Mouse (Mus musculus) fat pad, adult 2 months (tissue): Measurements from ENCODE around the gene Fam217b.

Experiments used
- DNase-seq: peaks from one replicate; pipeline ENCODE4 v3.0.0-alpha.2; 2011; ENCODE audit warnings: low read depth, low spot score; ENCODE audit errors: extremely low read depth

The Fam217b gene

DNA sequence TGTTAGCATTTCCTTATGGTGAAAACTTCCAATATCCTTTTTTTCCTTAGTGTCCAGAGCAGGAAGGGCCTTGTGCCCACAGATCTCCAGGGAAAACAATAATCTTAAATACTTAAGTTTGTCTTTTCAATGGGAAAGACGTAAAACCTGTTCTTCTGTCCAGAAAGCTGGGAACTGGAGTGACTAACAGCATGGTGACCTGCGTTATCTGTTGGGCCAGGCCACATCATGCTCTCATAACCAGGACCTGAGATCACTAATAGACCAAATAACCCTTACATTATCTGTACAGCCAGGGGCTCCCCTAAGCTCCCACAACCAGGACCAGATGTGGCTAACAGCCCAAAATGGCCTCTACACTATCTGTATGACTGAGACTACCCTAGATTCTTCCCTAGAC, 19.6 kb downstream of the Fam217b start:
- no peak for DNase-seq

DNA sequence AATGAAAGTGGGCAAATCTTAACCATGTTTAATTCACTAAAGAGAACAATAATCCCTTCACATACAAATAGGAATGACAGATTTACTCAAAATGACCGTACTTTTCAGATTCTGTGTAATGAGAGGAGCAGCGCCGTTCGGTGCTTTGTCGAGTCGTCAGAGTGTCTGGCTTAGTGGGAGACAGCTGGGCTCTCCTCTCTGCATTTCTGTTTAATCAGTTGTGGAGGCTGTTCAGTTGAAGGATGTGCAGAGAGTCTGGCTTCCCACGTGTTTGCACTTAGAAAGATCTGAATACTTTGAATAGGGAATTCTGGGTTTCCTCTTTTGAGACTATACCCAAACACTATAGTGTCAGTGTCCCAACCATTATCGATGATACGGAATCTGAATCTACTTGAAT, 23.0 kb downstream of the Fam217b start:
- no peak for DNase-seq

DNA sequence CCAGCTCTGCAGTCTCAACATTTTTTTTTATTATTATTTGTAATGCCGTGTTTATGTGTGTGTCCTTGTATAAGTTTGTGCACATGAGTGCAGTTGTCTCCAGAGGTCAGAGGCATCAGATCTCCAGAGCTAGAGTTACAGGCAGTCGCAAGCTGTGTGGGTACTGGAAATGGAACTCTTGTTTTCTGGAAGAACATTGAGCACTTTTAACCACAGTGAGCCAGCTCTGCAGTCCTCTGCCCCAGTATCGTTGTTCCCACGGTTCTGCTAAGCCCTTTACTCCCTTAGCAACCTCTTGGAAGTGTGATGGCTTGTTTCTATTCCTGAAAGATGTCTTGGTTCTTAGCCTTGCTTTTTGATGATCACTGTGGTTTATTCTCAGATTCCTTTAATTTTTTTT, 35.1 kb downstream of the Fam217b start:
- no peak for DNase-seq

DNA sequence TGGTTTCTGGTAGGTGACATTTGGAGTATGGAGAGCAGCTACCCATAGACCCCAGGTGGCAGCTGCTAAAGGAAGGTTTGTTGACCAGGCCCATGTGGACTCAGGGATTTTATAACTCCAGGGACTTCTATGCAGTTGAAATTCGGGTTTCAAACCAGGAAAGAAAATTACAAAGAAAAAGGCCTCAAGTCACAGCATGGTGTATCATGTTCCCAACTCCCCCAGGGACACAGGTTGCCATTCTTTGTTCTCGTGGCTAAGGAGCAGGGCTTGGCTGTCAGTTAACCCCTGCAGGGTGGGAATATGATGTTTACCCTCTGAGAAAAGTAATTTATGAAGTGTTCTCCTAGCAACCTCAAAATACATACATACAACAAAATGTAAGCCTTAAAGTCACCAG, 35.9 kb downstream of the Fam217b start:
- no peak for DNase-seq

DNA sequence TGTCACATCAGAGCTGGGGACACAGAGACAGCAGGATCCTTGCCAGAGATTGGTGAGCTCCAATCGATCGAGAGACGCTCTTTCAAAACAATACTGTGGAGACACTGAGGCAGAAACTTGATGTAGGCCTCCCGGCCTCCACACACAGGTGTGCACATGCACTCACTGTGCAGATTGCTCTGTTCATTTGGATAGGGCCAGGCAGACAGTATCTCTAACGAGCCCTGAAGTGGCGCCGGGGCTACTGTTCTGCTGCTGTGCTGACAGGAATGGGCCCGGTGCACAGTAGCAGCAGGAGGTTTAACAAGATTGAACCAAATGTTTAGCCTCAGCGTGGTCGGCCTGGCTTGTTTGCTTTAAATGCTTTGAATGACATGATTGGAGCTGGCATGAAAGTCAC, 36.6 kb downstream of the Fam217b start:
- DNase-seq = no peak

DNA sequence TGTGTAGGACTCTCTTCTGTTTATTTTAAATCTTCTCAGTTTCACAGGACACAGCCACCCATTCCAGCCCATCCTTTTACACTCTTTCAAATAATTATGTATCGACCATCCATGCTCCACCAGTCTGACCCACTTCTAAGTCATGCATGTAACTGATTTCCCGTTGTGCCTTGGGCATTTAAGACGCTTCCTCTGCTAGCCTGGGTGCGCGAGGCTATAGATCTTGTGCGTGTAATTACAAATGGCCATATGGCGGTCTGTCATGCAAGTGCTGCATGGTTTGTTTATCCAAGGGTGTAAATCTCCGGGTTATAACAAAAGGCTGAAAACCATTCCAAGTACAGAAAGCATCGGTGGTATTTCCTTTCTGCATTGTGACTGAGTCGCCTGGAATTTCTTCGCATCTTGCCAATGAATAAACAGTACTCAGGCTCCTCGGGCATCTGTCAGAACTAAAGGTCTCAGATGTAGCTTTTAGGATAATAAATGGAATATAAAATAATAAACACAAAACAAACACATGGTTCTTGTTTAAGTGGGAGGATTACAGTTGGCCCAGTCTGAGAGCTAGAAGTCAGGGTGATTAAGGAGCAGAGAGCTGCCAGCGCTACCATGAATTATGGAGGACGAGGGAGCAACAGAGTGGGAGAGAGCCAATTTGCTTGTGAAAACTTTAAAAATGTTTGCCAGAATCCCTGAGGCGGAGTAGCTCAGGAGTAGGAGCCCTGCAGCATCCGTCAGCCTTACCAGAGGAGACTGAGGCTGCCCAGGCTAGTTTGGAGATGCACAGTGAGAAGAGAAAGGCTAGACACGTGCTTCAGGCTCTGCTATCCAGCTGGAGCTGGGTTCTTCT, 40.6 kb downstream of the Fam217b start:
- no peak for DNase-seq

DNA sequence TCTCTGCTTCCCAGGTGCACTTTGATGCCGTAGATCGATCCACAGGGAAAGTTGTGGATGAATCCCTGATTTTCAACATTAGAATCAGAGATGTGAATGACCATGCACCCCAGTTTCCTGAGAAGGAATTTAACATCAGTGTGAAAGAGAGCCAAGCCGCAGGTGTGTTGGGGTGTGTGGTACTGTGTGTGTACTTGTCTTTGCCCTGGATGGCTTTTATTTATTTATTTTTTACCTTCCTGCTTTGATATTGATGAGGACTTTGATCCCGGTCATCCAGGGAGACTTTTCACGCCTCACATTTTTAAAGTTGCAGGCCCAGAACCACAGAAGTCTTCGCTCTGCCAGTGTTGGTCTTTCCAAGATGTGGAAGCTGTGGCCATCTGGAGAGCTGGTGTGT, 43.1 kb downstream of the Fam217b start:
- DNase-seq = no peak

DNA sequence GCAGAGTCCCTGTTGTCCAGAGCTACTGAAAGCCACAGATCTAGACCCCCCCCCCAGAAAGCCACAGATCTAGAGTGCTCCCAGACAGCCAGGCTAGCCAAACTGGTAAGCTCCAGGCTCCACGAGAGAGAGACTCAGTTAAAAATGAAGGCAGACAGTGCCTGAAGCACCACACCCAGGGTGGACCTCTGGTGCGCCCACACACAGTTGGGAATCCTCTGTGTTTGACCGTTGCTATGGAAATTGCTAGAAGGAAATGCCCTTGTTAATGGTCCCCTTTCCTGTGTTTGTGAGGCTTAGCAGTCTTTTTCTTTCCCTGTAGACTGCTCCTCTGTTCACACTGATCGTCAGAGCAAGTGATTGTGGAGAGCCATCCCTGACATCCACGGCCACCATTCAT, 46.0 kb downstream of the Fam217b start:
- DNase-seq = no peak

DNA sequence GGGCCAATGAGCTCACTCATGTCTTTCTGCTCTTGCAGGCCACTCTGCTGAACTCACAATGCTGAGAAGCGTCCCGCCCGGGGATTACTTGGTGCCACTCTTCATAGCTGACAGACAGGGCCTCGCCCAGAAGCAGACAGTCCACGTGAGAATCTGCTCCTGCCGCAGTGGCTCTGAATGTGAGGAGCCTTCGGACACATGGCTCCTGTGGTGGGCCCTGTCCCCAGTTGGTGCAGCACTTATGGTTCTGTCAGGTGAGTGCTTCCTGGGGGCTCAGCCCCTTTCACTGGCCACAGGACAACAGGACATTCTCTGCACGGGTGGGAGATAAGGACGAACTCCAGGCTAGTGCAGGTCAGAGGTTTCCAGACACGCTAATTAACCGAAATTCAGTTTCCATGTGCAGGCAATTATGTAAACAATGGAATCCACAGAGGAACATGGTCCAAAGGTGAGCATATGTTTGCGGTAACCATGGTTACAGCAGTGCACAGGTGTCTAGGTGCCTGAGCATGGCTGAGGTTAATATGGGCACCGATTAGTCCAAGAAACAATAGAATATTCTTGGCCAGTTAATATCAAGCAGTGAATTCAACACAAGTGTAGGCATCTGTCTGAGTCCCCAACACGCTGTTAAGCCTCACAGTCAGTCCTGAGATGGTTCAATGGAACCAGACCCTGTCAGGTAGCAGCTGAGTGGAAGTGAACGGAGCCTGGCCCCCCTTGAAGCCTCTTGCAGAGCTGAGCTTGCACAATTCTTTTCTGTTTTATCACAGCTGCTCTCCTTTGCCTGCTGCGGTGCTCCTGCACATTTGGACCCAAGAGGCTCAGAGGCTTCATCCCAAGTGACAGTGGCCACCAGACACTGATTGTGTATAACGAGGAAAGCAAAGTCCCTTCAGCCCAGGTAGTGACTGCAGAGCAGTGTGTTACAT, 57.5 kb downstream of the Fam217b start:
- no peak for DNase-seq

DNA sequence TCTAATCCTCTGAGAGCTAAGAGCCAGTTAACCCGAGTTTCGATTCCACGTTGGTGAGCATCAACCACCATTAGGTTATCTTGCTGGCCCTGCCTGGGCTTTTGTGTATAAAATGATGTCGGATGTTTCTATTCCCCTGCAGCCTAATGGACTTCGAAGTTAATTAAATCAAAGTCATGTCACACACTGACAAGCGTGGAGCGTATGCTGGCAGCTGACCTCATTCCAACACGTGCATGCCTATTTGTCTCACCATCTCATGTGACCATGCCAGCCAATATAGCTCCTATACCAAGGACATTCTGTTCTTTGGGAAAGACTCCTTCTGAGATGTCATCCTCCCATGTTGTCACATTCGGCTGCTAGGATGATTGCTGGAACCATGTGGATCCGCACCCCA, 59.6 kb downstream of the Fam217b start:
- no peak for DNase-seq
